Mouse (Mus musculus): ENCODE results near the gene Hnrnpl.

DNA sequence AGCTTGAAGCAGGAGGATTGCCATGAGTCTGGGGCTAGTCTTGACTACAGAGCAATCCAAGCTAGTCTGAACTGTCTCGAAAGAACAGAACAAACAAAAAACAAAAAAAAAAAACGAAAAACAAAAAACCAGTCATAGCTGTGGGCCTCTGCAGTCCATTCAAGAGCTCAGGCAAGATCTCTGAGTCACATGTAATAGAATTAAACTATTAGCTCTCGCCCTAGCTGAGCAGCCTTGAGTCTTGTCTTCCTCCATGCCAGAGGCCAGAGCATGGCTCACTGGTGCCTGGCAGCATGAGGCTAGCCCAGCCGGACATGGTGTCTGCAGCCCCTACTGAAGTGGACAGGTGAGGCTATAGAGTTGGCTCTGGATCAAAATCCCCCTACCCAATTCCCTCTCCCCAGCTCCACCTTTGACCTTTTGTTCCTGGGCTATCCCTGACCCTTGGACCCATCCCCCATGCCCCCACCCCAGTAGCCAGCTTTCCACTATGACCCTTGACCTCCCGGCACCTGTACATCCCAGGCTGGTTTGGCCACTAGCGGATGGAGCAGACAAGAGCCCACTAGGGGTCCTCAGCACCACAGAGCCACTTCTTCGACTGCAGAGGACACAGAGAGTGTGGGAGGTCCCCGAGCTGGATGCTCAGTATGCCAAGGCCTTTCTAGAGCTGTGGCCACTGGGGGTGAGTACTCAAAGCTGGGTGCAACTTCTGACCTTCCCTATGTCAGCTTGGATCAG lies 18.1 kb upstream of the Hnrnpl start:
- no peak for TF ChIP-seq EP300 (IDR thresholded peaks at IDR 0.05; ENCODE audit: low read depth)
- TF ChIP-seq CTCF (IDR thresholded peaks at IDR 0.05; ENCODE audit: low read depth), result peak; percentile 43
